Mouse (Mus musculus) stomach, embryonic 16.5 days (tissue): ENCODE data around the gene Acta1. TPM values are rescaled to one million over a fixed set of nuclear protein-coding genes. Genes with fewer than 3 reads are reported as not detected.

ENCODE experiments used
- ATAC-seq: fragments of 200-750 bp; cut with Nextera tagmentation; 2 replicates; pipeline ENCODE4 v1.8.0; 2017; ENCODE audit warnings: moderate number of reproducible peaks, moderate TSS enrichment; ENCODE audit not compliant: insufficient read depth, low FRiP score
- H3K27ac ChIP-seq: fragments of 300-500 bp; sonication (generic); 2 replicates; pipeline ENCODE4 v1.5.1; 2014; ENCODE audit warnings: low read length
- H3K27me3 ChIP-seq: fragments of 300-500 bp; sonication (generic); 2 replicates; pipeline ENCODE4 v1.6.1; 2014; ENCODE audit warnings: low read length, control low read depth, mixed read lengths; ENCODE audit not compliant: control insufficient read depth, insufficient read depth
- H3K36me3 ChIP-seq: fragments of 300-500 bp; sonication (generic); 2 replicates; pipeline ENCODE4 v1.6.1; 2014; ENCODE audit warnings: low read length; ENCODE audit not compliant: control insufficient read depth, insufficient read depth
- H3K4me1 ChIP-seq: fragments of 300-500 bp; sonication (generic); 2 replicates; pipeline ENCODE4 v1.6.1; 2014; ENCODE audit warnings: low read length, control low read depth, mixed read lengths; ENCODE audit not compliant: control insufficient read depth, insufficient read depth
- H3K4me2 ChIP-seq: fragments of 300-500 bp; sonication (generic); 2 replicates; pipeline ENCODE4 v1.6.1; 2014; ENCODE audit warnings: low read depth, low read length, mixed read lengths
- H3K4me3 ChIP-seq: fragments of 300-500 bp; sonication (generic); replicated peaks from 2 replicates; pipeline ENCODE4 v1.5.1; 2014; ENCODE audit warnings: mild to moderate bottlenecking, low read length
- H3K9ac ChIP-seq: fragments of 300-500 bp; sonication (generic); 2 replicates; pipeline ENCODE4 v1.6.1; 2014; ENCODE audit warnings: low read length
- H3K9me3 ChIP-seq: fragments of 300-500 bp; sonication (generic); replicated peaks from 2 replicates; pipeline ENCODE4 v1.6.1; 2016; ENCODE audit warnings: low read length, control low read depth; ENCODE audit not compliant: control insufficient read depth
- WGBS: fragments of 180-500 bp; shearing (Covaris S2); extraction: QIAGEN DNeasy Blood & Tissue Kit; methylation state at CpG from one replicate; pipeline ENCODE4 v1.1.7; 2014; 5-methylcytosine and 5-hydroxymethylcytosine counted together
- polyA plus RNA-seq: library from polyadenylated mRNA; unstranded; fragments of >200 nt; fragmentation: Nextera tagmentation; extraction: Ambion mirVana; gene quantifications from 2 replicates; pipeline ENCODE4 v1.2.1, GENCODE M21; 2015

The Acta1 gene
- polyA plus RNA-seq, 1 experiment from 2014 or later: 1,117 TPM

GRCm38 (mm10) chr8:123889797-123890196 lies 4.8 kb downstream of the Acta1 start:
- H3K4me1 ChIP-seq: no peaks in the 10 kb centered on the region
- peaks cover 42% of the 10 kb centered on the region for H3K27me3 ChIP-seq
- WGBS: 67% methylated on average over 4 of the region's 4 CpGs
- H3K36me3 ChIP-seq: no peaks in the 10 kb centered on the region
- no peaks in the 10 kb centered on the region for H3K9me3 ChIP-seq
- no peak overlapping the region for H3K4me3 ChIP-seq
- no peak overlapping the region for H3K9ac ChIP-seq
- no peak overlapping the region for H3K4me2 ChIP-seq
- no peak for ATAC-seq
- no peak overlapping the region for H3K27ac ChIP-seq

- WGBS: 77% methylated on average over 2 of the region's 2 CpGs
- peaks cover 24% of the 10 kb centered on the region for H3K27me3 ChIP-seq
Measured at GRCm38 (mm10) chr8:123887956-123888355, 6.6 kb downstream of the Acta1 start.

DNA sequence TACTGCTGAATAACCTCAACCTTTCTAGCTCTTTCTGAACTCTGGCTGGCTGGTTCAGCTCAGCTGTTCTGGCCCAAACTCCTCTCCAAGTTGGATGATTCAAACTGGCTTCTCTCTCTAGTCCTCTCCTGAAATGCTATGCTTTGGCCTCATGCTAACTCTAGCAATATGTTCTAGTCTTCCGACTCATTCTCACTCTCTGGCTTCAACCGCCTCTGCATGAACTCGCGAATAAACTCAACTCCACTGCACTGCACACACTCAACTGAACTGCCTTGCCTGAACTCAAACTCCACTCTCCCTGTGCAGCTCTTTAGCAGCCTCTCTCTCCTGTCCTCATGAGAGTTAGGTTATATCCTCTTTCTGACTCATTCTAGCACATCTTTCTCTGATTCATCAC lies 7.4 kb downstream of the Acta1 start:
- ATAC-seq: no peak
- 94% methylated on average over 4 of the region's 4 CpGs for WGBS

More at GRCm38 (mm10) chr8:123887956-123888355, 6.6 kb downstream of the Acta1 start:
- no peak for ATAC-seq
- Histone ChIP-seq H3K27ac (no peak overlapping the region), H3K4me1 (peaks cover 5% of the 10 kb centered on the region), H3K9me3 (no peaks in the 10 kb centered on the region), H3K36me3 (no peaks in the 10 kb centered on the region), H3K4me2 (no peak overlapping the region), H3K9ac (no peak overlapping the region), H3K4me3 (no peak overlapping the region)

GRCm38 (mm10) chr8:123884721-123885565 lies 9.6 kb downstream of the Acta1 start:
- Histone ChIP-seq H3K27ac (peak overlapping the region; percentile 14; the same call in 1 of the 2 replicates), H3K4me1 (peaks cover 5% of the 10 kb centered on the region), H3K4me2 (no peak overlapping the region), H3K9ac (no peak overlapping the region), H3K27me3 (no peaks in the 10 kb centered on the region), H3K36me3 (no peaks in the 10 kb centered on the region), H3K9me3 (no peaks in the 10 kb centered on the region), H3K4me3 (no peak overlapping the region)
- WGBS: 6% methylated on average over 14 of the region's 14 CpGs
- ATAC-seq: peak; percentile 69; the same call in 1 of the 2 replicates

More for the DNA sequence above, 7.4 kb downstream of the Acta1 start:
- no peak overlapping the region for H3K4me2 ChIP-seq
- H3K36me3 ChIP-seq: no peaks in the 10 kb centered on the region
- H3K4me1 ChIP-seq: peaks cover 5% of the 10 kb centered on the region
- no peak overlapping the region for H3K27ac ChIP-seq
- peaks cover 16% of the 10 kb centered on the region for H3K27me3 ChIP-seq
- no peaks in the 10 kb centered on the region for H3K9me3 ChIP-seq
- H3K9ac ChIP-seq: no peak overlapping the region
- H3K4me3 ChIP-seq: no peak overlapping the region

DNA sequence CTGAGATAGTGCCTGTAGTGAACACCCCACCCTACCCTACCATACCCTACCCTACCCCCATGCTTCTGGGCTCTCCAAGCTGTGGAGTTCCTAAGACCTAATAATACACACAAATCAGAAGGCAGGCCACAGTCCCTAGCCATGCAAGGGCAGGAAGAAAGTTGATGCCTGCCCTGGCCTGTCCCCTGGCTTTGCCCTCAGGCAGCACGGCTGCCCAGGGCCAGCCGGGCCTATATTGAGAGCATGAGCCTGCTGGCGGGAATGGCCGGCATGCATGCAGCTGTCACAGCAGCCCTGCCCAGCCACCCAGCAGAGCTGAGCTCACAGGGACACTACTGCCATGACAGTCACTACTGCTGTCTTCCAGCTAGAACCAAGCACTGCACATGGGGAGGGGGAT lies 11.5 kb downstream of the Acta1 start:
- Histone ChIP-seq H3K4me2 (no peak overlapping the region), H3K27me3 (no peaks in the 10 kb centered on the region), H3K9me3 (no peaks in the 10 kb centered on the region), H3K4me1 (peaks cover 5% of the 10 kb centered on the region), H3K36me3 (no peaks in the 10 kb centered on the region), H3K9ac (no peak overlapping the region), H3K4me3 (no peak overlapping the region), H3K27ac (no peak overlapping the region)
- no peak for ATAC-seq
- 78% methylated on average over 4 of the region's 4 CpGs for WGBS

GRCm38 (mm10) chr8:123882412-123882811 lies 12.1 kb downstream of the Acta1 start:
- ATAC-seq: no peak
- H3K4me3 ChIP-seq: no peak overlapping the region
- H3K4me2 ChIP-seq: no peak overlapping the region
- peaks cover 5% of the 10 kb centered on the region for H3K4me1 ChIP-seq
- H3K27ac ChIP-seq: no peak overlapping the region
- H3K36me3 ChIP-seq: no peaks in the 10 kb centered on the region
- 70% methylated on average over 2 of the region's 2 CpGs for WGBS
- no peaks in the 10 kb centered on the region for H3K9me3 ChIP-seq
- H3K27me3 ChIP-seq: no peaks in the 10 kb centered on the region
- no peak overlapping the region for H3K9ac ChIP-seq

DNA sequence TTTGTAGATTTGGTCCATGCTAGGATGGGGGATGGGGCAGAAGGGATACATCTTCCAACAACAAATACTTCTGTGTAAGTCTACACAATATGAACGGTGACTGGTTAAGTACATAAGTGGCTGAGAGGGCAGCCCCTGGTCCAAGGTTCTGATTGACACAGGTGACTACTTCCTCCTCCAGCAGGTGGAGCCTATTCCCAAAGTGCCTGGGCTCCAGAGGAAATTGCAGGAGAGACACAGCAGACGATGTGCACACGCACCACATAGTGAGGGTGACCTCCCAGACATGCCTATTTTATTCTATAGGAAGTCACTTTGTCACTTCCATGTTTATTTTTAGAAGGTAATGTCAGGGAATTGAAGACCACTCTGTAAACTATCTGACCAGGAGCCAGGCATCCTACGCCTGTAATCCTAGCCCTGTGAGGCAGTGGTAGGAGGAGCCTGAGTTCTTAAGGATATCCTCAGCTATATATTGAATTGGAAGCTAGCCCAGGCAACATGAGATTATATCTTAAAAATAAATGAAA lies 13.7 kb downstream of the Acta1 start:
- H3K4me3 ChIP-seq: no peak overlapping the region
- no peak overlapping the region for H3K4me2 ChIP-seq
- H3K27ac ChIP-seq: no peak overlapping the region
- 25% methylated on average over 4 of the region's 4 CpGs for WGBS
- H3K36me3 ChIP-seq: no peaks in the 10 kb centered on the region
- ATAC-seq: no peak
- H3K9ac ChIP-seq: no peak overlapping the region
- no peaks in the 10 kb centered on the region for H3K27me3 ChIP-seq
- peaks cover 5% of the 10 kb centered on the region for H3K4me1 ChIP-seq
- no peaks in the 10 kb centered on the region for H3K9me3 ChIP-seq

DNA sequence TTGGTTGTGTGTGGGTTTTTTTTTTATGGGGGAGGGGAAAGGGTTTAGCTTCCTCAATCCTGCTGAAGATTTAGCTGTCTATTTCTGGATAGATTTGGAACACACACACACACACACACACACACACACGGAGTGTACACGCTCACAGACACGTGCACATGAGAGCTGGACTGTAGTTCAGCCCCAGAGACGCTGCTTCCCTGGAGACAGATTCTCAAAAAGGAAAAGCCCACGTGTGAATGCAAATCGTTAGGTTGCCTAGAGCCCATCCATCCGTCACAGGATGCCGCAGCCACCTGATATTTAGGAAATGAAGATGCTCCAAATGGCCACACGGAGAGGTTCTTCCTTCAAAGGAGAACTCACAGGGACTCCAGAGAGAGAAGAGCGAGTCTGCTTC lies 14.3 kb downstream of the Acta1 start:
- Histone ChIP-seq H3K36me3 (no peaks in the 10 kb centered on the region), H3K27ac (no peak overlapping the region), H3K4me3 (no peak overlapping the region), H3K4me1 (peaks cover 5% of the 10 kb centered on the region), H3K9me3 (no peaks in the 10 kb centered on the region), H3K27me3 (no peaks in the 10 kb centered on the region), H3K9ac (no peak overlapping the region), H3K4me2 (no peak overlapping the region)
- no peak for ATAC-seq
- WGBS: 54% methylated on average over 10 of the region's 10 CpGs

GRCm38 (mm10) chr8:123877865-123878264 lies 16.7 kb downstream of the Acta1 start:
- H3K9ac ChIP-seq: no peak overlapping the region
- ATAC-seq: no peak
- no peaks in the 10 kb centered on the region for H3K9me3 ChIP-seq
- H3K27ac ChIP-seq: no peak overlapping the region
- no peak overlapping the region for H3K4me3 ChIP-seq
- 49% methylated on average over 2 of the region's 2 CpGs for whole genome bisulfite sequencing
- no peaks in the 10 kb centered on the region for H3K36me3 ChIP-seq
- H3K27me3 ChIP-seq: no peaks in the 10 kb centered on the region
- no peaks in the 10 kb centered on the region for H3K4me1 ChIP-seq
- H3K4me2 ChIP-seq: no peak overlapping the region
